Mouse (Mus musculus): ENCODE measurements around the gene Rfk.

GRCm38 (mm10) chr19:17417855-17418254 lies 24.0 kb downstream of the Rfk start:
- TF ChIP-seq CTCF (IDR thresholded peaks at IDR 0.05; ENCODE audit: low read depth, low read length), result no peak
- no peak for TF ChIP-seq POLR2A (IDR thresholded peaks at IDR 0.05; ENCODE audit: extremely low read depth, insufficient read depth, low read length)
